Mouse (Mus musculus) cerebellum, adult 2 months (tissue): ENCODE data around the gene Pip4p1.

Experiments used
- CTCF ChIP-seq: fragments of 200-500 bp; IDR thresholded peaks from 2 replicates; pipeline ENCODE4 v1.5.1; 2011; ENCODE audit warnings: low read depth, mild to moderate bottlenecking, control low read depth, low read length, moderate library complexity, borderline replicate concordance; ENCODE audit not compliant: insufficient read depth
- POLR2A ChIP-seq: fragments of 200-500 bp; IDR thresholded peaks from 2 replicates; pipeline ENCODE4 v1.6.1; 2011; ENCODE audit warnings: low read length, control low read depth, borderline replicate concordance; ENCODE audit not compliant: insufficient read depth

DNA sequence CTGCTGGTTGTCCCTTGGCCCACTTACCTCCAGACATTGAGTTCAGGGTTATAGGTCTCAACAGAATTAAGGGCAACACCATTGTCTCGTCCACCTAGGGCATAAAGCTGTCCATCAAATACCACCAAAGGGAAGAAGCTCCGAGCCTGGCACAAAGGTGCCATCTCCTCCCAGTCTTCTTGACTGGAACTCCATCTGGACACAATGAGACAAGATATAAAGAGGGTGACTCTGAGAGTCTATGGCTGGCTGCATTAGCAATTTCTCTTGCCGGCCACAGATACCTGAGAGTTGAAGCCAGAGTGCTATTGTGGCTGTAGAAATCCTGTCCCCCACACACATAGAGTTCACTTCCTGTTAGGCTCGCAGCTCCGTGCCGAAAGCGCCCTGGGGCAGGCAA lies 38.6 kb downstream of the Pip4p1 start:
- TF ChIP-seq CTCF (no peak), POLR2A (no peak)
